Mouse (Mus musculus): ENCODE results near the gene Klc2.

Klc2 gene

GRCm38 (mm10) chr19:5062041-5062440, 56.3 kb downstream of the Klc2 start:
- in situ Hi-C loops (cut with MboI; ENCODE audit: low pct_unique_long_range_greater_than_20kb in 1 of 2, low sequenced_read_pairs in 2 of 2, unreplicated experiment in 1 of 2), result no loop called here

- in situ Hi-C loops (cut with MboI; ENCODE audit: low pct_unique_long_range_greater_than_20kb in 1 of 2, low sequenced_read_pairs in 2 of 2, unreplicated experiment in 1 of 2), result no loop called here
Observed at GRCm38 (mm10) chr19:5060365-5061330, 57.7 kb downstream of the Klc2 start.

GRCm38 (mm10) chr19:5058801-5059771, 59.3 kb downstream of the Klc2 start:
- in situ Hi-C loops (cut with MboI; ENCODE audit: low pct_unique_long_range_greater_than_20kb in 1 of 2, low sequenced_read_pairs in 2 of 2, unreplicated experiment in 1 of 2), result no loop called here

- in situ Hi-C loops (cut with MboI; ENCODE audit: low pct_unique_long_range_greater_than_20kb in 1 of 2, low sequenced_read_pairs in 2 of 2, unreplicated experiment in 1 of 2), result no loop called here
Observed at GRCm38 (mm10) chr19:5057876-5058775, 60.2 kb downstream of the Klc2 start.

Measured in mouse embryonic stem cell (cell line).